Mouse (Mus musculus) forebrain, embryonic 13.5 days (tissue): ENCODE results near the gene Arhgap9. TPM values are rescaled to one million over a fixed set of nuclear protein-coding genes. Genes with fewer than 3 reads are reported as not detected.
A peak's percentile ranks its signal among the peaks of the same experiment; 100 is the strongest.
"Not testable (repeated sequence)": the region's sequence is repeated elsewhere in the genome, so short reads cannot be mapped to it uniquely, and the experiment has no call there.

Experiments
- ATAC-seq: fragments of 200-750 bp; cut with Nextera tagmentation; 2 replicates; pipeline ENCODE4 v1.8.0; 2017
- H3K27ac ChIP-seq: fragments of 300-500 bp; sonication (generic); 2 replicates; pipeline ENCODE4 v1.5.1; 2015; ENCODE audit warnings: inconsistent platforms, mild to moderate bottlenecking, moderate library complexity
- H3K27me3 ChIP-seq: fragments of 300-500 bp; sonication (generic); 2 replicates; pipeline ENCODE4 v1.6.1; 2015; ENCODE audit warnings: mild to moderate bottlenecking, inconsistent platforms
- H3K36me3 ChIP-seq: fragments of 300-500 bp; sonication (generic); 2 replicates; pipeline ENCODE4 v1.6.1; 2015; ENCODE audit warnings: mild to moderate bottlenecking, inconsistent platforms; ENCODE audit not compliant: poor library complexity, severe bottlenecking
- H3K4me1 ChIP-seq: fragments of 300-500 bp; sonication (generic); 2 replicates; pipeline ENCODE4 v1.6.1; 2015; ENCODE audit warnings: inconsistent platforms
- H3K4me2 ChIP-seq: fragments of 300-500 bp; sonication (generic); 2 replicates; pipeline ENCODE4 v1.6.1; 2015; ENCODE audit warnings: inconsistent platforms, mild to moderate bottlenecking, moderate library complexity
- H3K4me3 ChIP-seq: fragments of 300-500 bp; sonication (generic); 2 replicates; pipeline ENCODE4 v1.5.1; 2015; ENCODE audit warnings: mild to moderate bottlenecking, inconsistent platforms
- H3K9ac ChIP-seq: fragments of 300-500 bp; sonication (generic); 2 replicates; pipeline ENCODE4 v1.6.1; 2015; ENCODE audit warnings: mild to moderate bottlenecking, inconsistent platforms
- H3K9me3 ChIP-seq: fragments of 300-500 bp; sonication (generic); replicated peaks from 2 replicates; pipeline ENCODE4 v1.6.1; 2016; ENCODE audit warnings: inconsistent platforms
- WGBS: fragments of 180-500 bp; shearing (Covaris S2); methylation state at CpG from one replicate; pipeline ENCODE4 v1.1.7; 2015; 5-methylcytosine and 5-hydroxymethylcytosine counted together
- polyA plus RNA-seq: library from polyadenylated mRNA; unstranded; fragments of >200 nt; fragmentation: Nextera tagmentation; extraction: Ambion mirVana; gene quantifications from 2 replicates; pipeline ENCODE4 v1.2.1, GENCODE M21; 2015

The Arhgap9 gene
- polyA plus RNA-seq, 1 experiment from 2014 or later, result 0.39 TPM

DNA sequence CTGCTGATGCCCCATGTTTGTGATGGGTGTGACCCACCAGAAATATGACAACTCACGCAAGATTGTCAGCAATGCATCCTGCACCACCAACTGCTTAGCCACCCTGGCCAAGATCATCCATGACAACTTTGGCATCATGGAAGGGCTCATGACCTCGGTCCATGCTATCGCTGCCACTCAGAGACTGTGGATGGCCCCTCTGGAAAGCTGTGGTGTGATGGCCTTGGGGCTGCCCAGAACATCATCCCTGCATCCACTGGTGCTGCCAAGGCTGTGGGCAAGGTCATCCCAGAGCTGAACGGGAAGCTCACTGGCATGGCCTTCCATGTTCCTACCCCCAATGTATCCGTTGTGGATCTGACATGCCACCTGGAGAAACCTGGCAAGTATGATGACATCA lies 8.2 kb upstream of the Arhgap9 start:
- 87% methylated on average over 5 of the region's 5 CpGs for WGBS
- not testable (repeated sequence) for H3K4me2 ChIP-seq, ATAC-seq, H3K27ac ChIP-seq, H3K27me3 ChIP-seq, H3K9me3 ChIP-seq, H3K36me3 ChIP-seq, H3K9ac ChIP-seq, H3K4me3 ChIP-seq
- H3K4me1 ChIP-seq, result peaks cover 15% of the 10 kb centered on the region

- not testable (repeated sequence) for ATAC-seq, H3K27me3 ChIP-seq, H3K4me3 ChIP-seq, H3K9ac ChIP-seq, H3K9me3 ChIP-seq, H3K36me3 ChIP-seq, H3K4me2 ChIP-seq, H3K27ac ChIP-seq
- 79% methylated on average over 1 of the region's 1 CpGs for WGBS
- peaks cover 13% of the 10 kb centered on the region for H3K4me1 ChIP-seq
Observed at GRCm38 (mm10) chr10:127314950-127315349, 6.8 kb upstream of the Arhgap9 start.

DNA sequence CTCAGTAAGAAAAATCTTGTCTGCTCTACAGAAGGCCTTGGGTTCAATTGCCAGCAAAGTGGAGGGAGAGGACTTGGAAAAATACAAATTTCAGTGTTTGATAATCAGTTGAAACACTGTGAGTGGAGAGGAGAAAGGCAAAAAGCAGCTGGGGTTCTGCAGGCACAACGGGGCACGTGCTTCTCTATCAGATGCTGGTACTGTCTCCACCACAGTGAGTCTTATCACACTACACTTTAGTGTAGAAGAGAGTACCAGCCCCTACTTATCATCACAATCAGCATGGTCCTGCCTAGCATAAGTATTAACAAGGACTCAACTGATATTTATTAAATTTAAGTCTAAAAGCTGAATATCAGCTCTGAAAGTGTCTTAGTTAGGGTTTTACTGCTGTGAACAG lies 4.5 kb upstream of the Arhgap9 start:
- peaks cover 16% of the 10 kb centered on the region; the same call in 1 of the 2 replicates for H3K27me3 ChIP-seq
- 75% methylated on average over 2 of the region's 2 CpGs for WGBS
- no peaks in the 10 kb centered on the region for H3K36me3 ChIP-seq
- 0 out of 2 replicates have a peak, but pooled peaks cover under 1% of the 10 kb centered on the region for H3K4me1 ChIP-seq
- H3K9ac ChIP-seq, result no peak overlapping the region
- H3K4me2 ChIP-seq, result no peak overlapping the region
- no peak overlapping the region for H3K27ac ChIP-seq
- H3K4me3 ChIP-seq, result no peak overlapping the region
- H3K9me3 ChIP-seq, result no peaks in the 10 kb centered on the region
- ATAC-seq, result no peak

GRCm38 (mm10) chr10:127318009-127318408 lies 3.8 kb upstream of the Arhgap9 start:
- no peak for ATAC-seq
- Histone ChIP-seq H3K27ac (no peak overlapping the region), H3K4me1 (no peaks in the 10 kb centered on the region), H3K9ac (no peak overlapping the region), H3K9me3 (no peaks in the 10 kb centered on the region), H3K27me3 (peaks cover 23% of the 10 kb centered on the region; the same call in 1 of the 2 replicates), H3K4me3 (no peak overlapping the region), H3K4me2 (no peak overlapping the region), H3K36me3 (no peaks in the 10 kb centered on the region)
- 47% methylated on average over 4 of the region's 4 CpGs for WGBS

DNA sequence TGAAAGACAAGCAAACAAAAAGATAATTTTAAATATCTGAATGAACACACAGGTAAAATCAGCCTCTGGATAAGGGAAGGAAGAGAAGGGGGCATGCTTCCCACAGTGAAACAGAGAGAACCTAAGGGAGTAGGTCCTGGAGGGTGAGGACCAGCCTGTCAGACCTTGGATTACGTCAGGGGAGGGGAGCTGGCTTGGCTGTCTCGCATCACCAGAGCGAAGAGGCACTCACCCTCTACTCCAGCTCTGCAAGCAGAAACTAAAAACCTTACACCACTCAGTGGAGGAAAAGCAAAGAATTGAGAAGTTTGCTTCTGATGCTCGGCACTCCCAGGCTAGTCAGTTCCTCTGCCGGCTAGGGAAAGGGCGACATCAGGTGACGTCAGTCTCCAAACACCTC lies 1.8 kb upstream of the Arhgap9 start:
- no peak for ATAC-seq
- H3K4me3 ChIP-seq, result no peak overlapping the region
- H3K4me2 ChIP-seq, result no peak overlapping the region
- no peaks in the 10 kb centered on the region for H3K4me1 ChIP-seq
- no peaks in the 10 kb centered on the region for H3K36me3 ChIP-seq
- 91% methylated on average over 7 of the region's 7 CpGs for WGBS
- no peak overlapping the region for H3K9ac ChIP-seq
- no peak overlapping the region for H3K27ac ChIP-seq
- H3K27me3 ChIP-seq, result peaks cover 43% of the 10 kb centered on the region
- no peaks in the 10 kb centered on the region for H3K9me3 ChIP-seq

DNA sequence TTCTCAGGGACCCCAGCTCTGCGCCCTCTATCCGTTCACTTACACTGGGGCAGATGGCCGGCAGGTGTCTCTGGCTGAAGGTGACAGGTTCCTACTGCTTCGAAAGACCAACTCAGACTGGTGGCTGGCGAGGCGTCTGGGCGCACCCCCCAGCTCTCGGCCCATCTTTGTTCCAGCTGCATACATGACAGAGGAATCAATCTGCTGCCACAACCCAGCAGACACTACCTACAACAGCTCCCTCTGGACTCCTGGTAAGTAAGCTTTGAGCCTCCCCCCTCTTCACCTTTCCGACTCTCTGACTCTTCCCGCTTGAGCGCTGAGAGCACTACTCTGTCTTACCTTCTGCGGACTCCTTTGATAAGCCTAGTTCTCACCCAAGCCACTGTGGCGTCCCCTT lies 414 bp downstream of the Arhgap9 start:
- Histone ChIP-seq H3K27me3 (peaks cover 65% of the 10 kb centered on the region), H3K36me3 (no peaks in the 10 kb centered on the region), H3K4me1 (peaks cover 12% of the 10 kb centered on the region), H3K4me2 (no peak overlapping the region), H3K9me3 (no peaks in the 10 kb centered on the region), H3K4me3 (no peak overlapping the region), H3K27ac (no peak overlapping the region), H3K9ac (no peak overlapping the region)
- no peak for ATAC-seq
- 63% methylated on average over 13 of the region's 13 CpGs for WGBS

GRCm38 (mm10) chr10:127322669-127323068 lies 905 bp downstream of the Arhgap9 start:
- H3K9ac ChIP-seq, result no peak overlapping the region
- H3K4me1 ChIP-seq, result peaks cover 12% of the 10 kb centered on the region
- peaks cover 70% of the 10 kb centered on the region for H3K27me3 ChIP-seq
- H3K4me3 ChIP-seq, result no peak overlapping the region
- no peaks in the 10 kb centered on the region for H3K36me3 ChIP-seq
- no peak for ATAC-seq
- H3K27ac ChIP-seq, result no peak overlapping the region
- no peak overlapping the region for H3K4me2 ChIP-seq
- WGBS, result 87% methylated on average over 4 of the region's 4 CpGs
- H3K9me3 ChIP-seq, result no peaks in the 10 kb centered on the region

GRCm38 (mm10) chr10:127323131-127323855 lies 1.5 kb downstream of the Arhgap9 start:
- Histone ChIP-seq H3K4me1 (peaks cover 12% of the 10 kb centered on the region), H3K27me3 (peaks cover 72% of the 10 kb centered on the region), H3K9ac (no peak overlapping the region)

GRCm38 (mm10) chr10:127324495-127324894 lies 2.7 kb downstream of the Arhgap9 start:
- Histone ChIP-seq H3K4me1 (peaks cover 12% of the 10 kb centered on the region), H3K4me3 (no peak overlapping the region), H3K9ac (no peak overlapping the region), H3K27me3 (peaks cover 84% of the 10 kb centered on the region), H3K4me2 (no peak overlapping the region), H3K27ac (no peak overlapping the region), H3K36me3 (no peaks in the 10 kb centered on the region), H3K9me3 (no peaks in the 10 kb centered on the region)
- ATAC-seq, result no peak
- 15% methylated on average over 7 of the region's 7 CpGs for WGBS

More at GRCm38 (mm10) chr10:127323131-127323855, 1.5 kb downstream of the Arhgap9 start:
- no peak overlapping the region for H3K27ac ChIP-seq
- no peak for ATAC-seq
- no peak overlapping the region for H3K4me3 ChIP-seq
- no peak overlapping the region for H3K4me2 ChIP-seq
- H3K9me3 ChIP-seq, result no peaks in the 10 kb centered on the region
- H3K36me3 ChIP-seq, result no peaks in the 10 kb centered on the region
- 81% methylated on average over 17 of the region's 17 CpGs for WGBS

GRCm38 (mm10) chr10:127325454-127326016 lies 3.8 kb downstream of the Arhgap9 start:
- Histone ChIP-seq H3K27me3 (peaks cover 95% of the 10 kb centered on the region), H3K27ac (no peak overlapping the region), H3K9me3 (no peaks in the 10 kb centered on the region), H3K4me1 (peaks cover 12% of the 10 kb centered on the region), H3K36me3 (no peaks in the 10 kb centered on the region), H3K4me2 (peak overlapping the region; percentile 58; the same call in 1 of the 2 replicates), H3K9ac (no peak overlapping the region), H3K4me3 (no peak overlapping the region)
- ATAC-seq, result no peak
- 32% methylated on average over 14 of the region's 14 CpGs for WGBS

GRCm38 (mm10) chr10:127326017-127326801 lies 4.4 kb downstream of the Arhgap9 start:
- Histone ChIP-seq H3K36me3 (no peaks in the 10 kb centered on the region), H3K4me3 (peak overlapping the region; percentile 33), H3K4me1 (peaks cover 12% of the 10 kb centered on the region), H3K27ac (no peak overlapping the region), H3K9me3 (no peaks in the 10 kb centered on the region), H3K27me3 (peaks cover 98% of the 10 kb centered on the region), H3K4me2 (peak overlapping the region; percentile 58), H3K9ac (peak overlapping the region; percentile 45)
- WGBS, result 1% methylated on average over 54 of the region's 54 CpGs
- no peak; the same call in 1 of the 2 replicates for ATAC-seq

GRCm38 (mm10) chr10:127326828-127327227 lies 5.1 kb downstream of the Arhgap9 start:
- H3K9ac ChIP-seq, result peak overlapping the region; percentile 45; the same call in 1 of the 2 replicates
- peaks cover 12% of the 10 kb centered on the region for H3K4me1 ChIP-seq
- H3K4me2 ChIP-seq, result peak overlapping the region; percentile 58
- H3K4me3 ChIP-seq, result peak overlapping the region; percentile 33
- H3K27me3 ChIP-seq, result peaks cover 99% of the 10 kb centered on the region
- no peak overlapping the region for H3K27ac ChIP-seq
- no peak for ATAC-seq
- H3K36me3 ChIP-seq, result no peaks in the 10 kb centered on the region
- no peaks in the 10 kb centered on the region for H3K9me3 ChIP-seq
- WGBS, result 6% methylated on average over 29 of the region's 29 CpGs
